Mouse (Mus musculus) thymus, adult 2 months (tissue): ENCODE data around the gene Gm1330. TPM values are rescaled to one million over a fixed set of nuclear protein-coding genes. Genes with fewer than 3 reads are reported as not detected.
"Not testable (repeated sequence)": the region's sequence is repeated elsewhere in the genome, so short reads cannot be mapped to it uniquely, and the experiment has no call there.

Experiments used
- DNase-seq: peaks from one replicate; pipeline ENCODE4 v3.0.0; 2021
- H3K27ac ChIP-seq: fragments of 200-500 bp; 2 replicates; pipeline ENCODE4 v1.5.1; 2012; ENCODE audit warnings: low read length, control low read depth; ENCODE audit not compliant: control insufficient read depth, insufficient read depth
- H3K27me3 ChIP-seq: fragments of 200-500 bp; 2 replicates; pipeline ENCODE4 v1.6.1; 2012; ENCODE audit warnings: mild to moderate bottlenecking, low read length, moderate library complexity, mixed read lengths; ENCODE audit not compliant: control insufficient read depth, insufficient read depth
- H3K36me3 ChIP-seq: fragments of 200-500 bp; 2 replicates; pipeline ENCODE4 v1.6.1; 2012; ENCODE audit warnings: mild to moderate bottlenecking, low read length, moderate library complexity; ENCODE audit not compliant: control insufficient read depth, insufficient read depth
- H3K4me1 ChIP-seq: fragments of 200-500 bp; replicated peaks from 2 replicates; pipeline ENCODE4 v1.6.1; 2012; ENCODE audit warnings: low read length; ENCODE audit not compliant: control insufficient read depth, insufficient read depth
- H3K4me3 ChIP-seq: fragments of 200-500 bp; 2 replicates; pipeline ENCODE4 v1.5.1; 2012; ENCODE audit warnings: mild to moderate bottlenecking, low read length, control low read depth, moderate library complexity; ENCODE audit not compliant: control insufficient read depth, insufficient read depth
- CTCF ChIP-seq: fragments of 200-500 bp; IDR thresholded peaks from 2 replicates; pipeline ENCODE4 v1.5.1; 2012; ENCODE audit warnings: mild to moderate bottlenecking, control low read depth, low read length, moderate library complexity, borderline replicate concordance; ENCODE audit not compliant: control insufficient read depth, poor library complexity, insufficient read depth; ENCODE audit errors: extremely low read depth
- POLR2A ChIP-seq: fragments of 200-500 bp; IDR thresholded peaks from 2 replicates; pipeline ENCODE4 v1.6.1; 2012; ENCODE audit warnings: mild to moderate bottlenecking, low read length, control low read depth, moderate library complexity; ENCODE audit not compliant: control insufficient read depth, poor library complexity, insufficient read depth; ENCODE audit errors: extremely low read depth
- WGBS: fragments of 180-500 bp; shearing (Covaris S2); methylation state at CpG from one replicate; pipeline ENCODE4 v1.1.7; 2018; 5-methylcytosine and 5-hydroxymethylcytosine counted together
- polyA plus RNA-seq: library from polyadenylated mRNA; depleted of rRNA; stranded (reverse); fragments of >200 nt; gene quantifications from 2 replicates; pipeline ENCODE4 v1.2.3, GENCODE M21; 2012; rRNA removed

Gene Gm1330
- polyA plus RNA-seq: not detected in 2 replicates

DNA sequence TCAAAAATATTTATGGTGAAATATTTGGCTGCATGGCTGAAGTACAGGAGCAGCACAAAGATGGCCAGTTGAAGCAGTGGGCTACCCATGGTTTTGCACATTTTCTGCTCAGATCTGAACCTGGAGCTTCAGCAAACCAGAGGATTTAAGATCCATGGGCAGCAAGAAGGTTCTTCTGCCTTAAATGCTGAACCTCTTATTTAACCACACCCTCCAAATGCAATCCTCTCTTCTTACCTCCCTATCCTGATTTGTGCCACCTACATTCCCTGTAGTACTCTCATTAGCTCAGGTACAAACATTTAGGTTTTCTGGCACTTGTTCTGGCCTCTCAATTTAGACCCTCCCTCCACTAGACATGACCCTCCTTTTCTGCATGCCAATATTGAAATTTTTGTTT is at the start of gene Gm1330:
Gene Gm1330, minus strand, starts transcription at position 101 of the 400 bp plus-strand sequence.
- no peaks in the 10 kb centered on the region for H3K4me1 ChIP-seq
- no peaks in the 10 kb centered on the region for H3K36me3 ChIP-seq
- DNase-seq: no peak
- H3K4me3 ChIP-seq: no peak within 1 kb of the TSS
- TF ChIP-seq POLR2A: no peak
- TF ChIP-seq CTCF: no peak
- H3K27ac ChIP-seq: no peak within 1 kb of the TSS
- H3K27me3 ChIP-seq: no peaks in the 10 kb centered on the region

DNA sequence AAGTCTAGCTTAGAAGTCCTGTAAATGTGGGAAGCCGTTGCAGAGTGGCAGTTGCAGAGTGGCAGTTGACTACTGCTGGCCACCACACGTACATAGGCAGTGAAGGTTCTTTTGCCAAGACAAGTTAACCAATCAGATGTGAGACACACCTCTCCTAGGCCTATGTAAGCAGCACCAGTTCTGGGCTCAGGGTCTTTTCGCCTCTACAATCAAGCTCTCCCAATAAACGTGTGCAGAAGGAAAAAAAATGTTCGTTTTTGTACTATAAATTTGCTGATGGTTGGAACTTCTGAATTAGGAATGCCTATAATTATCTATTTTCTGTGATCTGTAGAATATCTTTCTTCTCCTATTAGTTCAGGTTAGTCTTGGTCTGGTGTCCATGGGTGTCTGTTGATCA is 14.1 kb upstream of the Gm1330 start, which contains the start of gene Gm10750:
Gene Gm10750, minus strand, starts transcription at position 101 of the 400 bp plus-strand sequence.
- H3K36me3 ChIP-seq, H3K4me3 ChIP-seq, H3K27me3 ChIP-seq, H3K4me1 ChIP-seq, H3K27ac ChIP-seq, DNase-seq: not testable (repeated sequence)
- 75% methylated on average over 5 of the region's 5 CpGs for WGBS

DNA sequence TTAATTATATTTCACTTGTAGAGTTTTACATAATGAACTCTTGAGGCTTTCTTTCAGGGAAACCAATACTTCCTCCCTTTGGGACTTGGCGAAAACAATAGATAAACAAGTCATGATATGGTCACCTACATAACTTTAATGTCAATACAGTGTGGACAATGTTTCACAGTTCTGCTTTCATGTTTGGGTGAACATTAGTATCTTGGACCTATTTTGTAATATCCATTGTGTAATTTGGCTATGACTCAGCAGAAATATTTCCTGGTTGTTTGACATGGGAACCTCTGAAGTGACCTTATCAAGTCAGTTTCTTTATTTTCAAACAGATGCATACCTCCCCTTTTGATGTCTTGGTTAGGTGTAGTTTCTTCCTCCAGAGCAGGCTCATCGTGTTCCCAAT is 1.8 kb upstream of the Gm1330 start:
- TF ChIP-seq CTCF (no peak), POLR2A (no peak)
- Histone ChIP-seq H3K36me3 (no peaks in the 10 kb centered on the region), H3K4me1 (no peaks in the 10 kb centered on the region), H3K4me3 (no peak overlapping the region), H3K27me3 (no peaks in the 10 kb centered on the region), H3K27ac (no peak overlapping the region)
- no peak for DNase-seq
- 77% methylated on average over 2 of the region's 2 CpGs for WGBS

DNA sequence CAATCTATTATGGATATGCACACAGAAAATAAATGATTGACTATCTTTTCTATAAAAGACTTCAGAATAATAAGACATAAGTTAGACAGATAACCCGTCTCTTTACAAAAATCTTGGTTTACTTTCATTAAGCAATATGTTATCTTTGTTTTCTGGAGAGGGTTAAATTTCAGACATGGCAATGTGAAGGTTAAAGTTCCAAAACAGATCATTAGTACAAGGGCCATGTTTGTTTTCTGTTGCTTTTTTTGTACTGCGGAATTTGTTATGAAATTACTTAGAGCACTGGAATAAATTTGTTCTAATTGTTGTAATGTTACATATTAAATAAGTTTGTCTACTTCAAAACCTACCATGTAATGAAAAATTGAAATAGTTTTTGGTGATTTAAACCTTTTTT is 7.9 kb downstream of the Gm1330 start:
- TF ChIP-seq CTCF (no peak), POLR2A (no peak)
- 96% methylated on average over 2 of the region's 2 CpGs for WGBS

More for the DNA sequence above, 7.9 kb downstream of the Gm1330 start:
- no peak for DNase-seq
- Histone ChIP-seq H3K36me3 (no peaks in the 10 kb centered on the region), H3K27me3 (no peaks in the 10 kb centered on the region), H3K4me1 (no peaks in the 10 kb centered on the region), H3K4me3 (no peak overlapping the region), H3K27ac (no peak overlapping the region)

Other genes with a start within 250 kb of the Gm1330 start
- gene Cst11, start 231.8 kb downstream of the Gm1330 start, polyA plus RNA-seq: not detected in 2 replicates
- gene 8030411F24Rik, start 221.2 kb downstream of the Gm1330 start, polyA plus RNA-seq: not detected in 2 replicates
- not detected in 2 replicates for gene Cst12, start 213.9 kb downstream of the Gm1330 start, polyA plus RNA-seq
- gene Cst8, start 204.5 kb downstream of the Gm1330 start, polyA plus RNA-seq: 0.81 TPM in 1 of 2 replicates, not detected in the other
- gene Cst13, start 183.2 kb downstream of the Gm1330 start, polyA plus RNA-seq: not detected in 2 replicates
- 0.44 TPM in 1 of 2 replicates, not detected in the other for gene Cst9, start 168.1 kb downstream of the Gm1330 start, polyA plus RNA-seq
- gene 9230104L09Rik, start 138.2 kb downstream of the Gm1330 start, polyA plus RNA-seq: 0.30 TPM in 1 of 2 replicates, not detected in the other
- 843 and 1,366 TPM in 2 replicates for gene Cst3, start 127.6 kb downstream of the Gm1330 start, polyA plus RNA-seq
- not detected in 2 replicates for gene Gm10750, start 14.0 kb upstream of the Gm1330 start, polyA plus RNA-seq